28 mouse cellular contexts compared by ENCODE assay signal in the genomic region with DNA sequence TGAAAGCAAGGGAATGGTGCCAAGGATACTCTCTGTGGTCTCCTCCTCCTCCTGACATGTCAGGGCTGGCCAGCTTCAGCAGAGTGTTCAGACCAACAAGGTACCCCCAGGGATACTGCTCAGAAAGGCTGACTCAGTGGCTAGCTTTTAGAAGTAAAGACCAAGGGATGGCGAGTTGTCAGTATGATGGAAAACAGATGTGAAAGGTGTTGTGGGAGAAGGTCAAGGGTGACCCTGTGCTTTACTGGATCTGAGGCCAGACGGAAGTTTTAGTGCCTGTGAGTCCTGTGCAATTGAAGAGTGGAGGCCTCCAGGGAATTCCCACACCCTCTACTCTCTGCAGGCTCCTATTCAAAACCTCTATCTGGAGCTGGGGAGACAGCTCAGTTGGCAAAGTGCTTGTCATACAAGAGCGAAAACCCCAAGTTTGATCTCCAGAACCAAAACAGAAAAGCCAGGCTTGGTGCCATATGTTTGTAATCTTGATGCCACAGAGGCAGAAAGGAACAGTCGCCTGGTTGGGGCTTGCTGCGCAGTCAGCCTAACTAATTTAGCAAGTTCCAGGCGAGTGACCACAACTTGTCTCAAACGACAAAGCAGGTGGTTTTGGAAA.
DNase-seq lines count a peak whose midpoint lies in the region; ATAC-seq lines count a peak whose summit lies in the region.
"Had no signal": no experiment of that assay in that cellular context is flagged by ENCODE, and none has a peak within 500 bp of the region (broad histone marks: within the 10 kb centered on the region; RNA-seq: fewer than 3 reads in every experiment).

No protein-coding gene starts in this region.

- H3K9ac ChIP-seq in kidney, embryonic 16.5 days (replicated peaks; ENCODE audit: low read length), result no peak overlapping the region
- H3K9ac ChIP-seq: forebrain, postnatal 0 days; heart, embryonic 12.5 days; hindbrain, embryonic 13.5 days; limb, embryonic 12.5 days; liver, embryonic 15.5 days; lung, embryonic 14.5 days; midbrain, embryonic 12.5 days had no signal

- H3K4me3 ChIP-seq in embryonic facial prominence, embryonic 10.5 days, result no peak overlapping the region
- H3K4me3 ChIP-seq in limb, embryonic 10.5 days, result no peak overlapping the region
- H3K4me3 ChIP-seq in kidney, embryonic 16.5 days (ENCODE audit: low read length), result no peak overlapping the region
- H3K4me3 ChIP-seq: erythroblast, embryonic 14.5 days; heart, embryonic 12.5 days; hindbrain, embryonic 13.5 days; limb, embryonic 12.5 days; liver, embryonic 15.5 days; midbrain, embryonic 12.5 days had no signal

- peak; percentile 24 for DNase-seq in adrenal gland, postnatal 14 days
- DNase-seq in adrenal gland, adult 18-20 months (ENCODE audit: low spot score in 2 of 2), result no peak
- peak; percentile 70 for DNase-seq in embryo, embryonic 10 days (ENCODE audit: low spot score)
- peak; percentile 37 for DNase-seq in embryonic facial prominence, embryonic 10.5 days (ENCODE audit: low spot score)
- DNase-seq in limb, embryonic 10.5 days (ENCODE audit: low spot score), result peak; percentile 68
- no peak for DNase-seq in adipocyte (ENCODE audit: low spot score)
- DNase-seq in Muller cell, postnatal 12 days (ENCODE audit: inconsistent ontology term), result no peak
- DNase-seq: adrenal gland, postnatal 10 days; cerebellum, adult 11-12 months; cerebellum, adult 9-11 months; forebrain, postnatal 0 days; gastrocnemius, postnatal 10 days; heart, adult 18-20 months; heart, postnatal 4 days; layer of hippocampus, postnatal 36 days; lung, embryonic 14.5 days; retina, postnatal 1 day; right cerebral cortex, postnatal 25 days; spleen, adult 18-20 months; thymus, postnatal 14 days had no signal

- no peaks in the 10 kb centered on the region for H3K36me3 ChIP-seq in embryonic facial prominence, embryonic 10.5 days (replicated peaks)
- H3K36me3 ChIP-seq in limb, embryonic 10.5 days, result no peaks in the 10 kb centered on the region
- no peaks in the 10 kb centered on the region for H3K36me3 ChIP-seq in kidney, embryonic 16.5 days (ENCODE audit: insufficient read depth, low read length)
- H3K36me3 ChIP-seq: heart, embryonic 12.5 days; hindbrain, embryonic 13.5 days; limb, embryonic 12.5 days; liver, embryonic 15.5 days; midbrain, embryonic 12.5 days had no signal

- 44% methylated on average over 7 of the region's 7 CpGs for WGBS in embryonic facial prominence, embryonic 10.5 days
- 28% methylated on average over 7 of the region's 7 CpGs for WGBS in limb, embryonic 10.5 days
- 51% methylated on average over 7 of the region's 7 CpGs for WGBS in kidney, embryonic 16.5 days

- no peak overlapping the region for H3K27ac ChIP-seq in embryonic facial prominence, embryonic 10.5 days (replicated peaks)
- H3K27ac ChIP-seq in limb, embryonic 10.5 days, result peak overlapping the region; percentile 62
- no peak overlapping the region for H3K27ac ChIP-seq in kidney, embryonic 16.5 days (ENCODE audit: low read length)
- H3K27ac ChIP-seq: hindbrain, embryonic 13.5 days; limb, embryonic 12.5 days; liver, embryonic 15.5 days; midbrain, embryonic 12.5 days had no signal

- no peaks in the 10 kb centered on the region for H3K9me3 ChIP-seq in embryonic facial prominence, embryonic 10.5 days
- H3K9me3 ChIP-seq in limb, embryonic 10.5 days (replicated peaks), result no peaks in the 10 kb centered on the region
- H3K9me3 ChIP-seq in kidney, embryonic 16.5 days (ENCODE audit: low read length), result no peaks in the 10 kb centered on the region
- H3K9me3 ChIP-seq: heart, embryonic 12.5 days; hindbrain, embryonic 13.5 days; limb, embryonic 12.5 days; liver, embryonic 15.5 days; midbrain, embryonic 12.5 days had no signal

- no peak for ATAC-seq in kidney, embryonic 16.5 days (ENCODE audit: low FRiP score, low TSS enrichment)
- ATAC-seq: forebrain, postnatal 0 days; intestine, postnatal 0 days had no signal

- peaks cover 18% of the 10 kb centered on the region for H3K27me3 ChIP-seq in embryonic facial prominence, embryonic 10.5 days (replicated peaks; ENCODE audit: low read depth, poor library complexity, severe bottlenecking)
- no peaks in the 10 kb centered on the region for H3K27me3 ChIP-seq in limb, embryonic 10.5 days (ENCODE audit: low read depth, poor library complexity, severe bottlenecking)
- no peaks in the 10 kb centered on the region for H3K27me3 ChIP-seq in kidney, embryonic 16.5 days (ENCODE audit: insufficient read depth, low read length)
- H3K27me3 ChIP-seq: heart, embryonic 12.5 days; hindbrain, embryonic 13.5 days; limb, embryonic 12.5 days; liver, embryonic 15.5 days; midbrain, embryonic 12.5 days had no signal

- no peak overlapping the region for H3K4me2 ChIP-seq in kidney, embryonic 16.5 days (replicated peaks; ENCODE audit: low read depth, low read length)
- H3K4me2 ChIP-seq: heart, embryonic 12.5 days; hindbrain, embryonic 13.5 days; limb, embryonic 12.5 days; liver, embryonic 15.5 days; lung, embryonic 14.5 days; midbrain, embryonic 12.5 days had no signal

- H3K4me1 ChIP-seq in embryonic facial prominence, embryonic 10.5 days, result peaks cover 28% of the 10 kb centered on the region
- H3K4me1 ChIP-seq in limb, embryonic 10.5 days, result peaks cover 41% of the 10 kb centered on the region
- 0 out of 2 replicates have a peak, but pooled peaks cover 6% of the 10 kb centered on the region for H3K4me1 ChIP-seq in kidney, embryonic 16.5 days (ENCODE audit: insufficient read depth, low read length)
- H3K4me1 ChIP-seq: heart, embryonic 12.5 days; hindbrain, embryonic 13.5 days; liver, embryonic 15.5 days; midbrain, embryonic 12.5 days had no signal

Comparison
In these comparisons a context has a peak if more than half of its experiments do, and no peak if none do; other contexts are left out.
1. DNase-seq: peak in adrenal gland, postnatal 14 days (single experiment), embryo, embryonic 10 days (single experiment), embryonic facial prominence, embryonic 10.5 days (single experiment) and limb, embryonic 10.5 days (single experiment); none in adrenal gland, adult 18-20 months (0 of 2), adipocyte (single experiment) and Muller cell, postnatal 12 days (single experiment).